Mouse (Mus musculus) intestine, postnatal 0 days (tissue): Measurements from ENCODE around the gene Pakap. TPM values are rescaled to one million over a fixed set of nuclear protein-coding genes. Genes with fewer than 3 reads are reported as not detected.

Experiments
- ATAC-seq: fragments of 200-750 bp; cut with Nextera tagmentation; 2 replicates; pipeline ENCODE4 v1.8.0; 2017; ENCODE audit warnings: mild to moderate bottlenecking, moderate TSS enrichment, moderate library complexity
- H3K27ac ChIP-seq: fragments of 300-500 bp; sonication (generic); 2 replicates; pipeline ENCODE4 v1.5.1; 2014; ENCODE audit warnings: mild to moderate bottlenecking, low read depth, low read length, moderate library complexity
- H3K27me3 ChIP-seq: fragments of 300-500 bp; sonication (generic); replicated peaks from 2 replicates; pipeline ENCODE4 v1.6.1; 2014; ENCODE audit warnings: low read length, mixed read lengths; ENCODE audit not compliant: control insufficient read depth, insufficient read depth
- H3K36me3 ChIP-seq: fragments of 300-500 bp; sonication (generic); 2 replicates; pipeline ENCODE4 v1.6.1; 2014; ENCODE audit warnings: mild to moderate bottlenecking, moderate library complexity; ENCODE audit not compliant: control insufficient read depth, insufficient read depth
- H3K4me1 ChIP-seq: fragments of 300-500 bp; sonication (generic); replicated peaks from 2 replicates; pipeline ENCODE4 v1.6.1; 2014; ENCODE audit warnings: antibody characterized with exemption, low read length, mixed read lengths; ENCODE audit not compliant: control insufficient read depth, insufficient read depth
- H3K4me2 ChIP-seq: fragments of 300-500 bp; sonication (generic); replicated peaks from 2 replicates; pipeline ENCODE4 v1.6.1; 2014; ENCODE audit warnings: low read depth, mild to moderate bottlenecking, moderate library complexity
- H3K4me3 ChIP-seq: fragments of 300-500 bp; sonication (generic); 2 replicates; pipeline ENCODE4 v1.5.1; 2014; ENCODE audit warnings: low read depth, low read length
- H3K9ac ChIP-seq: fragments of 300-500 bp; sonication (generic); 2 replicates; pipeline ENCODE4 v1.6.1; 2014; ENCODE audit warnings: mild to moderate bottlenecking, low read depth, low read length
- H3K9me3 ChIP-seq: fragments of 300-500 bp; sonication (generic); 2 replicates; pipeline ENCODE4 v1.6.1; 2016; ENCODE audit warnings: mixed run types; ENCODE audit not compliant: control insufficient read depth
- CTCF ChIP-seq: sonication (generic); IDR thresholded peaks from 2 replicates; pipeline ENCODE4 v1.5.1; 2016; ENCODE audit warnings: low read depth, mild to moderate bottlenecking, control low read depth, antibody characterized with exemption, moderate library complexity
- WGBS: fragments of 180-500 bp; shearing (Covaris S2); extraction: QIAGEN DNeasy Blood & Tissue Kit; methylation state at CpG from one replicate; pipeline ENCODE4 v1.1.7; 2014; 5-methylcytosine and 5-hydroxymethylcytosine counted together
- polyA plus RNA-seq: library from polyadenylated mRNA; unstranded; fragments of >200 nt; fragmentation: Nextera tagmentation; extraction: Ambion mirVana; gene quantifications from 2 replicates; pipeline ENCODE4 v1.2.1, GENCODE M21; 2015

The Pakap gene
- polyA plus RNA-seq, 1 experiment from 2014 or later: 8.6 TPM

GRCm38 (mm10) chr4:57919494-57920423 lies 351.8 kb downstream of the Pakap start:
- no peak for TF ChIP-seq CTCF
- 41% methylated on average over 8 of the region's 8 CpGs for WGBS
- H3K27me3 ChIP-seq: no peaks in the 10 kb centered on the region
- H3K4me3 ChIP-seq: no peak overlapping the region
- no peak overlapping the region for H3K27ac ChIP-seq
- no peaks in the 10 kb centered on the region for H3K36me3 ChIP-seq
- ATAC-seq: no peak
- H3K9me3 ChIP-seq: no peaks in the 10 kb centered on the region
- no peak overlapping the region for H3K9ac ChIP-seq
- H3K4me2 ChIP-seq: no peak overlapping the region
- no peaks in the 10 kb centered on the region for H3K4me1 ChIP-seq

- no peak for TF ChIP-seq CTCF
- no peaks in the 10 kb centered on the region for H3K9me3 ChIP-seq
- 85% methylated on average over 1 of the region's 1 CpGs for WGBS
Observed at GRCm38 (mm10) chr4:57920522-57920921, 352.5 kb downstream of the Pakap start.

GRCm38 (mm10) chr4:57922171-57922570 lies 354.2 kb downstream of the Pakap start:
- no peak overlapping the region for H3K27ac ChIP-seq
- no peak overlapping the region for H3K4me2 ChIP-seq
- H3K4me3 ChIP-seq: no peak overlapping the region
- TF ChIP-seq CTCF: no peak
- ATAC-seq: no peak
- no peaks in the 10 kb centered on the region for H3K9me3 ChIP-seq
- H3K27me3 ChIP-seq: no peaks in the 10 kb centered on the region
- no peaks in the 10 kb centered on the region for H3K4me1 ChIP-seq
- no peaks in the 10 kb centered on the region for H3K36me3 ChIP-seq
- 41% methylated on average over 5 of the region's 5 CpGs for WGBS
- no peak overlapping the region for H3K9ac ChIP-seq

More at GRCm38 (mm10) chr4:57920522-57920921, 352.5 kb downstream of the Pakap start:
- Histone ChIP-seq H3K4me3 (no peak overlapping the region), H3K36me3 (no peaks in the 10 kb centered on the region), H3K4me1 (no peaks in the 10 kb centered on the region), H3K27ac (no peak overlapping the region), H3K27me3 (no peaks in the 10 kb centered on the region), H3K4me2 (no peak overlapping the region), H3K9ac (no peak overlapping the region)
- no peak for ATAC-seq

GRCm38 (mm10) chr4:57924556-57925071 lies 356.6 kb downstream of the Pakap start:
- H3K27ac ChIP-seq: no peak overlapping the region
- no peak overlapping the region for H3K4me3 ChIP-seq
- ATAC-seq: no peak
- H3K4me2 ChIP-seq: no peak overlapping the region
- no peak overlapping the region for H3K9ac ChIP-seq
- no peaks in the 10 kb centered on the region for H3K9me3 ChIP-seq
- H3K36me3 ChIP-seq: no peaks in the 10 kb centered on the region
- H3K27me3 ChIP-seq: no peaks in the 10 kb centered on the region
- no peak for TF ChIP-seq CTCF
- 74% methylated on average over 6 of the region's 6 CpGs for WGBS
- no peaks in the 10 kb centered on the region for H3K4me1 ChIP-seq

- peak; percentile 70 for ATAC-seq
- no peaks in the 10 kb centered on the region for H3K9me3 ChIP-seq
- no peak overlapping the region for H3K9ac ChIP-seq
- TF ChIP-seq CTCF: peak; percentile 75
- no peaks in the 10 kb centered on the region for H3K4me1 ChIP-seq
- H3K27ac ChIP-seq: no peak overlapping the region
- H3K36me3 ChIP-seq: no peaks in the 10 kb centered on the region
- no peaks in the 10 kb centered on the region for H3K27me3 ChIP-seq
- H3K4me3 ChIP-seq: no peak overlapping the region
- 22% methylated on average over 3 of the region's 3 CpGs for WGBS
- no peak overlapping the region for H3K4me2 ChIP-seq
Observed at GRCm38 (mm10) chr4:57927464-57928205, 359.7 kb downstream of the Pakap start.

- no peak for TF ChIP-seq CTCF
- H3K27me3 ChIP-seq: no peaks in the 10 kb centered on the region
- no peak overlapping the region for H3K27ac ChIP-seq
- H3K4me2 ChIP-seq: no peak overlapping the region
- no peaks in the 10 kb centered on the region for H3K9me3 ChIP-seq
- no peaks in the 10 kb centered on the region for H3K36me3 ChIP-seq
- H3K4me1 ChIP-seq: no peaks in the 10 kb centered on the region
- no peak overlapping the region for H3K9ac ChIP-seq
- no peak overlapping the region for H3K4me3 ChIP-seq
- 76% methylated on average over 5 of the region's 5 CpGs for WGBS
- no peak for ATAC-seq
Observed at GRCm38 (mm10) chr4:57930559-57931170, 362.7 kb downstream of the Pakap start.
